Mouse (Mus musculus) lung, embryonic 15.5 days (tissue): Measurements from ENCODE around the gene Ccdc12. TPM values are rescaled to one million over a fixed set of nuclear protein-coding genes. Genes with fewer than 3 reads are reported as not detected.

ENCODE experiments used
- ATAC-seq: fragments of 200-750 bp; cut with Nextera tagmentation; 2 replicates; pipeline ENCODE4 v1.8.0; 2017; ENCODE audit warnings: moderate number of reproducible peaks, borderline replicate concordance; ENCODE audit not compliant: low FRiP score, low TSS enrichment; ENCODE audit errors: extremely low read depth
- H3K27ac ChIP-seq: fragments of 300-500 bp; sonication (generic); 2 replicates; pipeline ENCODE4 v1.5.1; 2015; ENCODE audit warnings: moderate library complexity, mild to moderate bottlenecking, inconsistent platforms
- H3K27me3 ChIP-seq: fragments of 300-500 bp; sonication (generic); 2 replicates; pipeline ENCODE4 v1.6.1; 2015; ENCODE audit warnings: inconsistent platforms
- H3K36me3 ChIP-seq: fragments of 300-500 bp; sonication (generic); 2 replicates; pipeline ENCODE4 v1.6.1; 2015; ENCODE audit warnings: inconsistent platforms
- H3K4me1 ChIP-seq: fragments of 300-500 bp; sonication (generic); 2 replicates; pipeline ENCODE4 v1.6.1; 2015; ENCODE audit warnings: inconsistent platforms
- H3K4me2 ChIP-seq: fragments of 300-500 bp; sonication (generic); 2 replicates; pipeline ENCODE4 v1.6.1; 2015; ENCODE audit warnings: inconsistent platforms, mild to moderate bottlenecking, moderate library complexity
- H3K4me3 ChIP-seq: fragments of 300-500 bp; sonication (generic); 2 replicates; pipeline ENCODE4 v1.5.1; 2015; ENCODE audit warnings: mild to moderate bottlenecking, inconsistent platforms
- H3K9ac ChIP-seq: fragments of 300-500 bp; sonication (generic); 2 replicates; pipeline ENCODE4 v1.6.1; 2015; ENCODE audit warnings: inconsistent platforms
- H3K9me3 ChIP-seq: fragments of 300-500 bp; sonication (generic); 2 replicates; pipeline ENCODE4 v1.6.1; 2016; ENCODE audit warnings: inconsistent platforms
- WGBS: fragments of 180-500 bp; shearing (Covaris S2); methylation state at CpG from one replicate; pipeline ENCODE4 v1.1.7; 2015; 5-methylcytosine and 5-hydroxymethylcytosine counted together
- polyA plus RNA-seq: library from polyadenylated mRNA; unstranded; fragments of >200 nt; fragmentation: Nextera tagmentation; extraction: Ambion mirVana; gene quantifications from 2 replicates; pipeline ENCODE4 v1.2.1, GENCODE M21; 2015

Ccdc12 gene
- polyA plus RNA-seq, 1 experiment from 2014 or later = 151 TPM

DNA sequence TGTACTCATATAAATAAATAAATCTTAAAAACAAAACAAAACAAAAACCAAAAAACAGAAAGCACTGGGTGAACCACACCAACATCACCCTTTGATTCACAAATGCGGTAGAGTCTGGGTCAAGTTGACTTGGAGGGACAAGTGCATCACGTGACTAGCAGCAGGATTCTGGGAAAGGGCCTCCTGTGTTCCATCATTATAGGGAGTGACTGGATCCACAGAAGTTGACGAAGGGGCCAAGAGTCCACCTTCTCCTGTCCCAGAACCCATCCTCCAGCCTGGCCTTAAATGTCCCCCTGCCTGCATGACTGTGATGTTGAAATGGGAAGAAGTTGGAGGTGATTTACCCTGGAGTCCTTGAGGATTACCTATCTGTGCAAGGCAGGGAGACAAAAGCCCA, 62.5 kb downstream of the Ccdc12 start:
- ATAC-seq = no peak
- Histone ChIP-seq H3K4me3 (no peak overlapping the region), H3K4me2 (no peak overlapping the region), H3K4me1 (peaks cover 4% of the 10 kb centered on the region; the same call in 1 of the 2 replicates), H3K9me3 (no peaks in the 10 kb centered on the region), H3K9ac (no peak overlapping the region), H3K27me3 (no peaks in the 10 kb centered on the region), H3K36me3 (peaks cover 14% of the 10 kb centered on the region), H3K27ac (no peak overlapping the region)
- WGBS = 74% methylated on average over 3 of the region's 3 CpGs

DNA sequence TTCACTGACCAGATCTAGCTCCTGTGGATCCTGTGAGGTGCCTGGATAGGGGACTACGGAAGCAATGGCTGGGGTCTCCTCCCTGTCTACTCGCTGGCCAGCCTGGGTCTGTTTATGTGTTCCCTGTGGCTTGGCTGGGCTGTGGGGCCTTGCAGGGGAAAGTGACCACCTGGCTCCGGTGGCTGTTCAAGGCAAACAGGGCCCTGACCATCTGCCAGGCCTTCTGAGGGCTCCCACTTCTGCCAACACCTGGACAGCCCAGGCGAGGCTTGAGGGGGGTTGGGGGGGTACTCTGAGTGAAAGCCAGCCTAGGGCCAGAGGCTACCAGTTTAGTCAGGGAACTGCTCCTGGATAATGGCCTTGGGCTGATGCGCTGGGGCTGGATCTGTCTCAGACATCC, 63.7 kb downstream of the Ccdc12 start:
- no peaks in the 10 kb centered on the region for H3K27me3 ChIP-seq
- WGBS = 47% methylated on average over 5 of the region's 5 CpGs
- H3K27ac ChIP-seq = peak overlapping the region; percentile 7; the same call in 1 of the 2 replicates
- H3K4me2 ChIP-seq = no peak overlapping the region
- H3K4me1 ChIP-seq = peaks cover 4% of the 10 kb centered on the region; the same call in 1 of the 2 replicates
- no peak overlapping the region for H3K4me3 ChIP-seq
- no peaks in the 10 kb centered on the region for H3K9me3 ChIP-seq
- H3K36me3 ChIP-seq = peaks cover 26% of the 10 kb centered on the region
- no peak overlapping the region for H3K9ac ChIP-seq
- ATAC-seq = peak; percentile 1; the same call in 1 of the 2 replicates

DNA sequence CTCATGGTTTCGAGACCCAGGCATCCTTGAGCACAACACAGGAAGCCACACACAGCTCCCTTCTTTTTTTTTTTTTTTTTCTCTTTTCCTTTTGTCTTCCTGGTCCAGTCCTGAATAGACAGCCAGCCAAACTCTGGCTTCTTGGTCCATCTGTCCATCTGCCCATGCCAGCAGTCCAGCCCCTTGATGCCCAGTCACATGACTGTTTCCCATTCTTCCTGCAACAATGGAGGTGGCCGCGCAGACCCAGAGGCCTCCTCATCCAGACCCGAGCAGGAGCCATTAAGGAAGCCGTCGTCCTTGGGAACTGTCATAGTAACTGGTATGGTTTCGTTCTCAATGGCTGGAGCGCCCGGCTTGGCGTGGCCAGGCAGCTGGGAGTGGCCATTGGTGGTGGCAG, 65.8 kb downstream of the Ccdc12 start:
- H3K36me3 ChIP-seq = peaks cover 25% of the 10 kb centered on the region
- H3K4me3 ChIP-seq = no peak overlapping the region
- no peaks in the 10 kb centered on the region for H3K9me3 ChIP-seq
- no peak overlapping the region for H3K4me2 ChIP-seq
- peaks cover 11% of the 10 kb centered on the region for H3K4me1 ChIP-seq
- H3K9ac ChIP-seq = no peak overlapping the region
- 82% methylated on average over 10 of the region's 10 CpGs for WGBS
- H3K27ac ChIP-seq = no peak overlapping the region
- peaks cover 5% of the 10 kb centered on the region for H3K27me3 ChIP-seq
- ATAC-seq = no peak

DNA sequence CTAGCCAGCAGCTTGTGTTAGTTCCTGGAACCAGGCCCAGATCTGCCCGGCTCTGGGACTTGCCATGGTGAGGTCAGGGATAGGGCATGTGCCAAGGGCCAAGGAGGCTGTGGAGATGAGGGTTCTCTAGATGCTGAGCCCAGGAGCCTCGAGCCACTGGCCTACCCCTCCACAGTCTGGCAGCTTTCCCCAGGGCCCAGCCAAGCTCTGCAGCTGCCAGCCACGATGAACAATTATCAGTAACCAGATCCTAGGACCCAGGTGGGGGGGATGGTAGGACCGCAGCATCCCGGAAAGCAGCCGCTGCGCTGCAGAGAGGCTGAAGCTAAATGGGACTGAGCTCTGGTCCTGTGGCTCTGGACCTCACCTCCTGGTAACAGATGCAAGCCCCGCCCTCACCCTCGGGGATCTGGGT, 69.4 kb downstream of the Ccdc12 start:
- ATAC-seq = peak; percentile 23; the same call in 1 of the 2 replicates
- peaks cover 7% of the 10 kb centered on the region; the same call in 1 of the 2 replicates for H3K4me1 ChIP-seq
- no peak overlapping the region for H3K4me3 ChIP-seq
- no peak overlapping the region for H3K4me2 ChIP-seq
- H3K36me3 ChIP-seq = peaks cover 37% of the 10 kb centered on the region
- H3K27me3 ChIP-seq = peaks cover 13% of the 10 kb centered on the region
- H3K9me3 ChIP-seq = no peaks in the 10 kb centered on the region
- WGBS = 29% methylated on average over 9 of the region's 9 CpGs
- H3K9ac ChIP-seq = no peak overlapping the region
- H3K27ac ChIP-seq = no peak overlapping the region

DNA sequence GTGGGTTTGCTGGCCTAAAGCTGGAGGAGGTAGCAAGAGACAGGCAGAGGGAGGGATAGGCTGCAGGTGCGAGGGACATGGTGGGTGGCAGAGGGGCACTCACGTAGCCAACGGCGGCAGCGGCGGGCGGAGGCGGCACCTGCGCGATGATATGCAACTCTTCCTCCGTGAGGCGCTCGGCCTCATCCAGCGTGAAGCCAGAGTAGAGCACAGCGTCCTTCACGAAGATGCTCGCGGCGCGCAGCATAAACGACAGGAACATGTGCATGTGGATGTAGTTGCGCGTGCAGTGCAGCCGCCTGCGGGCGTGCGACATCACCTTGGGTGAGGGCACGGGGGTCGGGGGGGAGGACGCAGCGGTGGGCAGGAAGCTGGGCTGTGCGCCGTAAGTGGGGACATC, 70.6 kb downstream of the Ccdc12 start:
- peaks cover 13% of the 10 kb centered on the region for H3K27me3 ChIP-seq
- no peak overlapping the region for H3K27ac ChIP-seq
- no peak for ATAC-seq
- no peak overlapping the region for H3K9ac ChIP-seq
- peaks cover 11% of the 10 kb centered on the region; the same call in 1 of the 2 replicates for H3K4me1 ChIP-seq
- H3K36me3 ChIP-seq = peaks cover 33% of the 10 kb centered on the region
- no peak overlapping the region for H3K4me3 ChIP-seq
- no peaks in the 10 kb centered on the region for H3K9me3 ChIP-seq
- WGBS = 45% methylated on average over 33 of the region's 33 CpGs
- peak overlapping the region; percentile 39 for H3K4me2 ChIP-seq

DNA sequence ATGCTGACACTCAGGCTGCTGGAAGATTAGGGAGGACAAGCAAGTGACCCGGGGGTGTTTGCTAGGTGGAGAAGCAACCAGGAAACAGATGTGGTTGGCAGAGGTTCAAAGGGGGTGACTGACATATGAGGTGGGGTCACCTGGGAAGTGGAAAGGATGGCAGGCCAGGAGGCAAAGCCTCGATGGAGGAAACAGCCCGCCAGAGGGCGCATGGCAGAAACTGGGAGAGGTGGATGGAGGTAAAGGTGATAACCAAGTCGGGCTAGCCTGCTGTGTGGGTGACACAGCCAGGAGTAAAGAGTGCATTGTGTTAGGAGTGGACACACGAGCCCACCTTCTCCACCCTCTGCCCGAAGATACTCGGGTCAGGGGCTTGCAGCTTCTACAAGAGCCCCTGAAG, 73.5 kb downstream of the Ccdc12 start:
- peaks cover 18% of the 10 kb centered on the region; the same call in 1 of the 2 replicates for H3K36me3 ChIP-seq
- ATAC-seq = no peak

DNA sequence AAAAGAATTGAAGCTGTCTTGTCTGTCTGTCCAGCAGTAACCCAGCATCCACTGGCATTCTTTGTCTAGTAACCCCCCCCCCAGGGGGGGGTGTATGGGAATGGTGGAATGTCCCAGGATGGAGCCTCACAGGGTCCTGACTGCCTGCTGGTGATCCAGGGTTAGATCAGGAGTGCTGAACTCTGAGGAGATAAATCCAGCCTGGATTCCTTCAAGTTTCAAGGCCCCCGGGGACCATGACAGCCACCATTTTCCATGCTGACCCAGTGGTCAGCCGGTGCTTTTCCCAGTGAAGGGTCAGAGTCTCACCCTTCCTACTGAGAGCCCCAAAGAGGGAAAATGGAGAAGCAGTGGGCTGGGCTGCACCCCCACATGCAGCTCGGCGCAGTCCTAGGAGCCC, 75.6 kb downstream of the Ccdc12 start:
- Histone ChIP-seq H3K9ac (no peak overlapping the region), H3K4me1 (peaks cover 53% of the 10 kb centered on the region), H3K4me3 (no peak overlapping the region), H3K4me2 (no peak overlapping the region), H3K9me3 (no peaks in the 10 kb centered on the region), H3K27me3 (peaks cover 20% of the 10 kb centered on the region), H3K36me3 (peaks cover 11% of the 10 kb centered on the region; the same call in 1 of the 2 replicates), H3K27ac (no peak overlapping the region)
- 67% methylated on average over 4 of the region's 4 CpGs for WGBS
- no peak for ATAC-seq

More for the DNA sequence above, 73.5 kb downstream of the Ccdc12 start:
- Histone ChIP-seq H3K4me1 (peaks cover 41% of the 10 kb centered on the region), H3K4me2 (no peak overlapping the region), H3K9me3 (no peaks in the 10 kb centered on the region), H3K27ac (no peak overlapping the region), H3K9ac (no peak overlapping the region), H3K27me3 (peaks cover 17% of the 10 kb centered on the region), H3K4me3 (no peak overlapping the region)
- WGBS = 20% methylated on average over 8 of the region's 8 CpGs

DNA sequence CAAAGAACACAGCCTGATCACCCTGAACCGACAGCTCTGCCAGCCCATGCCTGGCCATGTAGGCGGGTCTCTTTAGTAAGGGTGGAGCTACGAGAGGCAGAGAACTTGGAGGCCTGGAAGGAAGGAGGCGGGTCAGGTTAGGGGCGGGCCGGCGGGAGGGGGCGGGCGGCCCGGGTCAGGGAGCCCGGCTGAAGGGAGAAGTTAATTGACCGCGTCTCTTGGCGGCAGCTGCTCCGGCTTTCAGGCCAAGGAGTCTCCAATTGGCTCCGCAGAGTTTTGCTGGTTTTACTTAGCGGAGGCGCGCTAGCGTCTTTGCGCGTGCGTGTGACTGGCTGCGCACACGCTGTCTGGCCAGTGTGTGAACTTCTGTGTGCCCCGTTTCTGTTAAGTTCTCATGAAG, 76.3 kb downstream of the Ccdc12 start:
- H3K9ac ChIP-seq = peak overlapping the region; percentile 27; the same call in 1 of the 2 replicates
- peaks cover 60% of the 10 kb centered on the region for H3K4me1 ChIP-seq
- H3K27me3 ChIP-seq = peaks cover 12% of the 10 kb centered on the region
- peak overlapping the region; percentile 34 for H3K4me3 ChIP-seq
- peak overlapping the region; percentile 75 for H3K4me2 ChIP-seq
- peak overlapping the region; percentile 60 for H3K27ac ChIP-seq
- ATAC-seq = peak; percentile 91
- 1% methylated on average over 26 of the region's 26 CpGs for WGBS
- H3K36me3 ChIP-seq = peaks cover 11% of the 10 kb centered on the region; the same call in 1 of the 2 replicates
- H3K9me3 ChIP-seq = no peaks in the 10 kb centered on the region

DNA sequence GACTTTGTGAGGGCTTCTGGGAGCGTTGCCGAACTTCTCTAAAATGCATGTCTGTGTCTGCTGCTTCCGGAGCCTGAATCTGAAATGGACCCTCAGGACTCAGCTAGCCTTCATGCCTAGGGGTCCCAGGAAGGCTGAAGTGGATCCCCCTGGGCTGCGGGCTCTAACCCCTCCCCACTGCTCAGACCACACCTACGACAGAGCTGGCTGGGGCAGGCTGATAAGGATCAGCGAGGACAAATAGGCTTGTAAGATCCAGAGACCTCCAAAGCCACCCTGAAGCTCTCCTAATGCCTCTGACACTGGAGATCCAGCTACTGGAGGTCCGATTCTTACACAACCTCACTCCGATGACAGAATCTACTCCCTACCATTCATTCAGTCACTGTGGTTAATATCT, 76.8 kb downstream of the Ccdc12 start:
- peaks cover 60% of the 10 kb centered on the region for H3K4me1 ChIP-seq

DNA sequence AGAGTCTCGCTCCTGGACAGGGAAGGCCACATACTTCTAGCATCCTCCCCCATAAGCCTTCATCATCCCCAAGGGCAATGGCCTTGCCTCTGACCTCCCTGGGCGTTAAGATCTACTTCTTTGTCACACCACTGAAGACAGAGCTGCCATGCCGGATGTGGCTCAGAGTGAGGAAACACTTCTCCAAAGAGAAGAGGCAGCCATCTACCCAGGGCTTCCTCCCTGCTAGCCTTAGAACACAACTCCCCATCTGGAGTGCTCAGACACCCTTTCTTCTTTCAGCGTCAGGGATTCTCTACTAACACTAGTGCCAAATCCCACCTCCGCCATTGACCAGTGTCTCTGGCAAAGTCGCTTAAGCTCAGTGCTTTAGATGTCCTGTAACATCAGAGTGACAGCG, 77.9 kb downstream of the Ccdc12 start:
- Histone ChIP-seq H3K27me3 (peaks cover 10% of the 10 kb centered on the region; the same call in 1 of the 2 replicates), H3K9ac (no peak overlapping the region), H3K4me3 (no peak overlapping the region), H3K4me2 (no peak overlapping the region), H3K9me3 (no peaks in the 10 kb centered on the region), H3K36me3 (peaks cover 7% of the 10 kb centered on the region; the same call in 1 of the 2 replicates), H3K27ac (no peak overlapping the region), H3K4me1 (peaks cover 60% of the 10 kb centered on the region)
- WGBS = 59% methylated on average over 7 of the region's 7 CpGs
- no peak for ATAC-seq

More for the DNA sequence above, 76.8 kb downstream of the Ccdc12 start:
- no peaks in the 10 kb centered on the region for H3K9me3 ChIP-seq
- ATAC-seq = no peak
- H3K4me2 ChIP-seq = peak overlapping the region; percentile 75
- H3K4me3 ChIP-seq = peak overlapping the region; percentile 34
- H3K27me3 ChIP-seq = peaks cover 10% of the 10 kb centered on the region; the same call in 1 of the 2 replicates
- H3K27ac ChIP-seq = peak overlapping the region; percentile 60
- peaks cover 11% of the 10 kb centered on the region; the same call in 1 of the 2 replicates for H3K36me3 ChIP-seq
- peak overlapping the region; percentile 27; the same call in 1 of the 2 replicates for H3K9ac ChIP-seq
- WGBS = 2% methylated on average over 8 of the region's 8 CpGs

DNA sequence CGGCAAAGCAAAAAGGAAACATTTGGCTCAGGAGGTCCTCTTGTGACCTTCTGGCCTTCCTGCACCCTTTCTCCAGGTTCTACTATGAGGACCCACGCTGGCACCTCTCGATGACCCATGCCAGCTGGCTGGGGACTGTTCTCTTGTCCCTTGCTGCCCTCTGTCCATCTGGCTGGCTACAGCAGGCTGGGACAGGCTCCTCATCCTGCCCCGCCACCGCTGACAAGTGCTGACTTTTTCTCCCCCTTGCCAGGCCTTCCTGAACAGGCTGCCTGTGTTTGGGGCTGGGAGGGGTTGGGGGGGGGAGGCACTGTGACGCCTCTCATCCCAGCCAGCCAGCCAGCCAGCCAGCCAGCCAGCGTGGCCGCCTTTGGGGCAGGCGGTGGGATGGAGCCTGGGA, 80.1 kb downstream of the Ccdc12 start:
- WGBS = 41% methylated on average over 9 of the region's 9 CpGs
- H3K9me3 ChIP-seq = no peaks in the 10 kb centered on the region

DNA sequence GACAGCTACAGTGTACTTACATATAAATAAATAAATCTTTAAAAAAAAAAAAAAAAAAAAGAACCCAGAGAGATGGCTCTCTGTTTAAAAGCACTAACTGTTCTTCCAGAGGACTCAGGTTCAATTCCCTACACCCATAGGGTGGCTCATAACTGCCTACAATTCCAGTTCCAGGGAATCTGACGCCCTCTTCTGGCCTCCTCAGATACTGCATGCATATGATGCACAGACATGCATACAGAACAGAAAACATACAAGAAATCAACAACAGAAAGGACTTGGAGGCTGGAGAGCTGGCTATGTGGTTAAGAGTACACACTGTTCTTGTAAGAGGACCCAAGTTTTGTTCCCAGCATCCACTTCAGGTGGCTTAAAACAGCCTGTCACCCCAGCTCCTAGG, 81.8 kb downstream of the Ccdc12 start:
- peaks cover 56% of the 10 kb centered on the region for H3K4me1 ChIP-seq

More for the DNA sequence above, 80.1 kb downstream of the Ccdc12 start:
- H3K4me3 ChIP-seq = no peak overlapping the region
- 0 out of 2 replicates have a peak, but pooled peaks cover 4% of the 10 kb centered on the region for H3K36me3 ChIP-seq
- no peak for ATAC-seq
- no peak overlapping the region for H3K9ac ChIP-seq
- peaks cover 62% of the 10 kb centered on the region for H3K4me1 ChIP-seq
- peaks cover 30% of the 10 kb centered on the region for H3K27me3 ChIP-seq
- H3K27ac ChIP-seq = no peak overlapping the region
- no peak overlapping the region for H3K4me2 ChIP-seq

More for the DNA sequence above, 81.8 kb downstream of the Ccdc12 start:
- Histone ChIP-seq H3K4me3 (no peak overlapping the region), H3K9me3 (no peaks in the 10 kb centered on the region), H3K27ac (no peak overlapping the region), H3K4me2 (no peak overlapping the region), H3K27me3 (peaks cover 45% of the 10 kb centered on the region), H3K9ac (no peak overlapping the region), H3K36me3 (0 out of 2 replicates have a peak, but pooled peaks cover 4% of the 10 kb centered on the region)
- 19% methylated on average over 1 of the region's 1 CpGs for WGBS
- ATAC-seq = no peak
